Mouse (Mus musculus): Measurements from ENCODE around the gene Mrpl22.

DNA sequence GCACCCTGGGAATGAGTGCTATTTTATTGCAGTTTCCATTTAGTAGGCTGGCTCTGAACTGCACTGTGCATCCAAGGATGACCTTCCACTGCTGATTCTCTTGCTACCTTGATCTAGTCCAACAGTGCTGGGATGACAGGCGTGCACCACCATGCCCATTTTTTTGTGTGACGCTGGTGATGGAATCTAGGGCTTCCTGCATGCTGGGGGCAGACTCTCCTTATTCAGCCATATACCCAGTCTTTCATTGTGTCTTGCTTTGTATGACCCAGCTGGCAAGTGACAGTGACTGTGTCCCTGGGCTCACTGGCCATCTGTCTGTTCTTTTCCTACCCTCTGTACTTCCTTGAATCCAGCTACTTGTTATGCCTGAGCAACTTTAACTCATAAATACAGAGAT, 47.8 kb upstream of the Mrpl22 start:
- TF ChIP-seq POLR2A (IDR thresholded peaks at IDR 0.05; ENCODE audit: control insufficient read depth, low read depth, low read length) (no peak), CTCF (IDR thresholded peaks at IDR 0.05; ENCODE audit: control insufficient read depth, insufficient read depth, insufficient replicate concordance, low read depth, low read length) (no peak)
